Mouse (Mus musculus) embryonic facial prominence, embryonic 14.5 days (tissue): ENCODE measurements at regions not wholly inside any gene's neighbourhood (a gene's known extent, or its start where the extent isn't known, plus 50 kb on each side); places are given as distances from the start of the nearest gene placed in this dataset.

Experiments used
- ATAC-seq: fragments of 200-750 bp; cut with Nextera tagmentation; 2 replicates; pipeline ENCODE4 v1.8.0; 2017; ENCODE audit warnings: low read depth, moderate number of reproducible peaks, moderate TSS enrichment
- DNase-seq: peaks from one replicate; pipeline ENCODE4 v3.0.0-alpha.2; 2015; ENCODE audit warnings: low spot score
- H3K27ac ChIP-seq: fragments of 300-500 bp; sonication (generic); replicated peaks from 2 replicates; pipeline ENCODE4 v1.5.1; 2014; ENCODE audit warnings: low read depth, mild to moderate bottlenecking, low read length, moderate library complexity
- H3K27me3 ChIP-seq: fragments of 300-500 bp; sonication (generic); replicated peaks from 2 replicates; pipeline ENCODE4 v1.6.1; 2014; ENCODE audit warnings: low read length; ENCODE audit not compliant: control insufficient read depth, insufficient read depth
- H3K36me3 ChIP-seq: fragments of 300-500 bp; sonication (generic); 2 replicates; pipeline ENCODE4 v1.6.1; 2014; ENCODE audit warnings: low read length, mixed read lengths; ENCODE audit not compliant: control insufficient read depth, insufficient read depth
- H3K4me1 ChIP-seq: fragments of 300-500 bp; sonication (generic); 2 replicates; pipeline ENCODE4 v1.6.1; 2014; ENCODE audit warnings: antibody characterized with exemption, low read length; ENCODE audit not compliant: control insufficient read depth, insufficient read depth
- H3K4me2 ChIP-seq: fragments of 300-500 bp; sonication (generic); 2 replicates; pipeline ENCODE4 v1.6.1; 2014; ENCODE audit warnings: low read depth, mild to moderate bottlenecking, low read length, moderate library complexity, mixed read lengths
- H3K4me3 ChIP-seq: fragments of 300-500 bp; sonication (generic); 2 replicates; pipeline ENCODE4 v1.5.1; 2014; ENCODE audit warnings: low read depth, mild to moderate bottlenecking, low read length
- H3K9ac ChIP-seq: fragments of 300-500 bp; sonication (generic); 2 replicates; pipeline ENCODE4 v1.6.1; 2014; ENCODE audit warnings: low read depth, mild to moderate bottlenecking, low read length, moderate library complexity, mixed read lengths
- H3K9me3 ChIP-seq: fragments of 300-500 bp; sonication (generic); 2 replicates; pipeline ENCODE4 v1.6.1; 2016; ENCODE audit warnings: low read length; ENCODE audit not compliant: control insufficient read depth
- WGBS: fragments of 180-500 bp; shearing (Covaris S2); extraction: QIAGEN DNeasy Blood & Tissue Kit; methylation state at CpG from one replicate; pipeline ENCODE4 v1.1.7; 2014; 5-methylcytosine and 5-hydroxymethylcytosine counted together

DNA sequence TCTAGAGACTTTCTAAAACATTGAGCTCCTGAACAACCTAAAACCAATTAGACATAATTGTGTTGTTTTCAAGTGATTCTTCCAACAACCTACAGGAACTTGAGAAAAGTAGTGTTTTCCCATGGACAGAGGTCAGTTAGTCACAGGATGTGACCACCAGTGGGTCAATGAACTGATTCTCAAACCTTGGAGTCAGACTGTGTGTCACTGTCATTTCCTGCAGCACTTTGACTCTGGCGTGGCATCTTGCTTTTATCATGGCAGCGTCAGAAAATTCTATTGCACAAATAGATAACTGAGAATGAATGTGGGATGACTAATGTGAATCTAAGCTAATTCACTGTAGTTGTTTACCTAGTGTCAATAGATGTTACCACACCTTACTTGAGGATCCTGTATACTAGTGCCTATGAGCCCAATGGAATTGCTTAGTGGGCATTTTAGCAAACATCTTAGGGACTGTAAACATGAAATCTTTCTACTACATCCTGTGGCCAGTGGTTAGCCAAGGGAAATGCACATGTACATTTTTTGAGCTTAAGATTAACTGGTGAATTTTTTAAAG lies 150.6 kb upstream of the Fam84a start:
- H3K4me2 ChIP-seq: no peak overlapping the region
- no peaks in the 10 kb centered on the region for H3K9me3 ChIP-seq
- H3K4me1 ChIP-seq: no peaks in the 10 kb centered on the region
- H3K9ac ChIP-seq: no peak overlapping the region
- ATAC-seq: no peak
- 48% methylated on average over 2 of the region's 2 CpGs for WGBS
- no peak overlapping the region for H3K27ac ChIP-seq
- H3K36me3 ChIP-seq: no peaks in the 10 kb centered on the region
- DNase-seq: no peak
- H3K4me3 ChIP-seq: no peak overlapping the region
- no peaks in the 10 kb centered on the region for H3K27me3 ChIP-seq

DNA sequence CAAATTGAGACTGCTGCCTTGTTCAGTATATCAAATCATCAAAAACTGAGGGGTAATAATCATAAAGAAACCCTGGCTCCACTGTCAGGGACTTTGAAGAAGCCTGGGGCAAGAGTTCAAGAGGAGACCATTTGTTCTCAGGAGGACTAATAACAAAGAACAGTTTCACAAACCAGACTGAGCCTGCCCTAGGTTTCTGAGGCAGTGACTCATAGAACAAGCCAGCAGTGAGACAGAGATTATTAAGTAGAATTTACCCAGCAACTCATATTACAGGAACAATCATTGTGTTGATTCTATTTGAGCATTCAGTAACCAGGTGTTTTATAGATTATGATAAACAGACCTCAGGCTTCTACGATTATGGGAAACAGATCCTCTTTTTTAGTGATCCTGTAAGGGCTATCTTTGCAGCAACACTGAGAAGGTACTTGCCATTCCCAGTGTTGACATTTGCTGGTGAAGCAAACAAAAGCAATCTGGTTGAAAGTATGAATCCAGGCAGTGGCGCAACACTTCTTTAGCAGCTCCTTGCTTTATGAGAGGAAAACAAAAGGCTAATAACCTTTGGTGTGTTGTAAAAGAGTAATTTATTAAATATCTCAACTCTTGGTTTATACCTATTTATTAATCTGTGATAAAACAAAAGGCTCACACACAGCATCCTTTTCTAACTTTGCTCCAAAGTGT lies 150.0 kb upstream of the Fam84a start:
- no peak overlapping the region for H3K27ac ChIP-seq
- H3K9me3 ChIP-seq: no peaks in the 10 kb centered on the region
- ATAC-seq (peak; percentile 65; the same call in 1 of the 2 replicates), DNase-seq (peak; percentile 48)
- H3K4me2 ChIP-seq: no peak overlapping the region
- no peak overlapping the region for H3K9ac ChIP-seq
- no peaks in the 10 kb centered on the region for H3K27me3 ChIP-seq
- no peaks in the 10 kb centered on the region for H3K36me3 ChIP-seq
- 49% methylated on average over 2 of the region's 2 CpGs for whole genome bisulfite sequencing
- H3K4me3 ChIP-seq: no peak overlapping the region
- H3K4me1 ChIP-seq: no peaks in the 10 kb centered on the region

DNA sequence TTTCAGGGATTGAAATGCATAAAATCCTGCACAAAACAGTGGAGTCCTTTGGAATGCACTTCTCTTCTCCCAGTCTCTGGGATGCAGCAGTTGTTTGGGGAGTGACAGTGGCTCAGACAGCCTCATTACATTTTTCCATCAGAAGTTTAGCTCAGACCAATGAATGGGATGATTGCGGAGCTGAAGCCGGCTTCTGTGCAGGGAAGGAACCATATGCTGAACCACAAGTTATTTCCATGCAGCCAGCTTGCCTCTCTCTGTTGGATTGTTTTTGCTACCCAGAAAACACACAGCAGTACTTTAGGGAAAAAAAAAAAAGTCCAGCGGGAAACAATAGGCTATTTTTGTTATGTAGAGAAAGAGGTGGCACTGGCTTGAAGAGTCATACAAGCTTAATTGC lies 140.2 kb upstream of the Fam84a start:
- Histone ChIP-seq H3K27ac (no peak overlapping the region), H3K36me3 (no peaks in the 10 kb centered on the region)
- 50% methylated on average over 3 of the region's 3 CpGs for WGBS

DNA sequence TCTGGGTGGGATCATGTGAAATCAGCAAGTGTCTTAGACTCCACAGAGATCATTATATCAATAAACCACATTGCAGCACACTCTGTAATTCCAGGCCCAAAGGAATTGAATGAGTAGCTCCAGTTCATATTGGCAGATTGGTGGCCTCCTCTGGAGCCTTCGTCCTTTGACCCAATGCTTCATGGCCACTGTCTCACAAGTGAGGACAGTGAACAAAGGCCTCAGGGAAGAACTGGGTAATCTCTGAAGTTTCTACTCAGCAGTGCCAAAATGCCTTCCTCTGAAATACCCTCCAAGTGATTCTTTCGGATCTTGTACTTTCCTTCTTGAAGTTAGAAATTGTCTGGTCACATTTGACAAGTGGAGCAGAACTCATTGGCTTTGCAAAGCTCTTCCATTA lies 135.8 kb upstream of the Fam84a start:
- DNase-seq (no peak), ATAC-seq (no peak)
- Histone ChIP-seq H3K4me2 (no peak overlapping the region), H3K36me3 (no peaks in the 10 kb centered on the region), H3K4me3 (no peak overlapping the region), H3K9me3 (no peaks in the 10 kb centered on the region), H3K9ac (no peak overlapping the region), H3K27ac (no peak overlapping the region), H3K4me1 (0 out of 2 replicates have a peak, but pooled peaks cover 3% of the 10 kb centered on the region), H3K27me3 (no peaks in the 10 kb centered on the region)
- WGBS: 82% methylated on average over 2 of the region's 2 CpGs

More for the DNA sequence above, 140.2 kb upstream of the Fam84a start:
- Histone ChIP-seq H3K4me2 (no peak overlapping the region), H3K4me3 (no peak overlapping the region), H3K9ac (no peak overlapping the region), H3K9me3 (no peaks in the 10 kb centered on the region), H3K27me3 (no peaks in the 10 kb centered on the region), H3K4me1 (0 out of 2 replicates have a peak, but pooled peaks cover 3% of the 10 kb centered on the region)
- ATAC-seq: no peak
- DNase-seq: peak; percentile 16

DNA sequence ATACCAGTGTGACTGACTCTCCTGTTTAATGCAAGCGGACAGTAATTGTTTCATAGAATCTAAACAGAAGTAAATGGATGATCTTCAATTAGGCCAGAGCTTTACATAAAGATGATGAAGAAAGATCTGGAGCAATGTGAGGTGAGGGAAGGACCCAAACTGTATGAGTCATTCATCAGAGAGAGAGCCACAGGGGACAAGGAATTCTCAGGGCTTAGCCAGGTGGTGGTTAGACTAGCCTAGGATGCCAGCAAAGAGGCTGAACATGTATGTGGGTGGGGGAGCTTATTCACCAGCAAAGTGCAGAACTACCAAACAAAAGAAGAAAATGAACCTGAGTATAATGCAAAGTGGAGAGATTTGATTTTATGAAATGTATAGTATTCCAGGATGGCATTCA lies 134.8 kb upstream of the Fam84a start:
- no peak overlapping the region for H3K4me2 ChIP-seq
- no peak overlapping the region for H3K4me3 ChIP-seq
- H3K27me3 ChIP-seq: no peaks in the 10 kb centered on the region
- ATAC-seq (no peak), DNase-seq (peak; percentile 56)
- no peak overlapping the region for H3K27ac ChIP-seq
- H3K36me3 ChIP-seq: no peaks in the 10 kb centered on the region
- H3K9me3 ChIP-seq: no peaks in the 10 kb centered on the region
- no peak overlapping the region for H3K9ac ChIP-seq
- WGBS: 77% methylated on average over 1 of the region's 1 CpGs
- H3K4me1 ChIP-seq: no peaks in the 10 kb centered on the region

DNA sequence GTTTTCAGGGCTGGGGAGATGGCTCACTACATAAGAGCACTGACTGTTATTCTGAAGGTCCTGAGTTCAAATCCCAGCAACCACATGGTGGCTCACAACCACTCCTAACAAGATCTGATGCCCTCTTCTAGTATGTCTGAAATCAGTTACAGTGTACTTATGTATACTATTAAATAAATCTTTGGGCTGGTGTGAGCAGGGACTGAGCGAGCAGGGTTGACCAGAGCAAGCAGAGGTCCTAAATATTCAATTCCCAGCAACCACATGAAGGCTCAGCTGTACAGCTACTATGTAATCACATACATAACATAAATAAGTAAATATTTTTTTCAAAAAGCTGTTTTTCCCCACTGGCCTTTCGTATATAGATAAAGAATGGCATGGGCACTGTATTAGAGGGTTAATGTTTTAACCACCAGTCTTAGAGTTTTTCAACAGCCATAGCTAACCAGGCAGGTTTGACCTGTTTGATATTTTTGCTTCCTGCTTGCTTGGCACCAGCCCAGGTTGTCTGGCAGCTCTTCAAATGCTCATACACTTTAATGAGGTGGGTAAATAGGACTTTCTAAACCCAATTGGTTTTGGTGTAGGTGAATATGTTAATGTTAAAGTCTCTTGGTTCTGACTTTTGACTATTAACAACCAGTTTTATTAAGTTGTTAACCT lies 134.1 kb upstream of the Fam84a start:
- 77% methylated on average over 2 of the region's 2 CpGs for WGBS
- H3K27ac ChIP-seq: no peak overlapping the region; the same call in 1 of the 2 replicates
- no peak overlapping the region for H3K9ac ChIP-seq
- H3K4me1 ChIP-seq: no peaks in the 10 kb centered on the region
- H3K4me2 ChIP-seq: no peak overlapping the region
- no peaks in the 10 kb centered on the region for H3K9me3 ChIP-seq
- H3K4me3 ChIP-seq: no peak overlapping the region
- ATAC-seq (peak; percentile 75; the same call in 1 of the 2 replicates), DNase-seq (peak; percentile 68)
- no peaks in the 10 kb centered on the region for H3K36me3 ChIP-seq
- no peaks in the 10 kb centered on the region for H3K27me3 ChIP-seq

DNA sequence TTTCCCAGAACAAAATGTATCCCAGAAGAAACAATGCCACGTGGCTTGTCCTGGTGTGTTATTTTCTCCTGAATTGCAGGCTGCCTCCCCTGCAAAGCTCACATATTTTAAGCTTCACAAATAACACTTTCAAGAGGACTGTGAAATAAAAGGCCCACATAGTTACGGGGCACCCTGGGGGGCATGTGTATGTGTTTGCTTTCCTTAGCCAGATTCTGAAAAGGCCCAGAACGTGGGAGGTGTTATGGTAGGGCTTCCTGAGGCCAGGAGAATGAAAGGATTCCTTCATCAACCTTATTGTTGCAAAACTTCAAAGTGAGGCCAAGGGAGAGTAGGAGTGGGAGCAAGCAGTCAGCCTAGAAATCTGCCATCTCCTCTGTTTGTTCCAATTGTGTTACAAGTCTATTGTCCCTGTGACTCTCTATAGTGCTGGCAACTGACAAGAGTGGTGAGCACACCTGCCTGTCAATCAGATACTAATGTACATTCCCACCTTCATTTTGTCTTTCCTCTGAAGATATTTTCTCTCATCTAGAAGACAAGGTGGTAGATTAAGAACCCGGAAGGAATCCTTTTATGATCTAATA lies 131.3 kb upstream of the Fam84a start:
- ATAC-seq (no peak), DNase-seq (peak; percentile 8)
- no peaks in the 10 kb centered on the region for H3K9me3 ChIP-seq
- no peak overlapping the region for H3K4me3 ChIP-seq
- H3K4me2 ChIP-seq: no peak overlapping the region
- no peak overlapping the region for H3K9ac ChIP-seq
- 42% methylated on average over 4 of the region's 4 CpGs for WGBS
- H3K27ac ChIP-seq: no peak overlapping the region
- H3K4me1 ChIP-seq: no peaks in the 10 kb centered on the region
- H3K36me3 ChIP-seq: no peaks in the 10 kb centered on the region
- no peaks in the 10 kb centered on the region for H3K27me3 ChIP-seq

DNA sequence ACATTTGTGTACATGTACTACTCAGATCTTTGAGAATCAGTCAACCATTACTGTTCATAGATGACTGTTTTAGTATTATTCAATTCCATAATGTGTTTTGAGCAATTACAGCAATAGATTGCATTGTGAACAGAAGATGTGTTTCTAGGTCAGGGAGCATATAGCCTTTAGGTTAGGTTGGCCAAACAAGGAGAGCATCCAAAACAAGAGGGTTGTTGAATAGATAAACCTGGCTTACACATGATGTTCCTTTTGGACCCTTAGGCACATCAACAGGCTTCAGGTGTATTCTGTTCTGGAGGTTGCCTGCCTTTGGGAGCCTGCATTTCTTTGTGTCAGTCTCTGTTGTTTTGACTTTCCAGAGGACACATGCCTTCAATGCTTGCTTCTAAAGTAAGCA lies 123.4 kb upstream of the Fam84a start:
- Histone ChIP-seq H3K36me3 (no peaks in the 10 kb centered on the region), H3K9ac (no peak overlapping the region), H3K4me2 (no peak overlapping the region), H3K4me1 (no peaks in the 10 kb centered on the region), H3K27me3 (no peaks in the 10 kb centered on the region), H3K4me3 (no peak overlapping the region), H3K9me3 (no peaks in the 10 kb centered on the region), H3K27ac (no peak overlapping the region)
- ATAC-seq: no peak
- no peak for DNase-seq
